Mouse (Mus musculus): ENCODE results near the gene Acan. TPM values are rescaled to one million over a fixed set of nuclear protein-coding genes. Genes with fewer than 3 reads are reported as not detected.

Acan gene
- polyA plus RNA-seq, 1 experiment from 2014 or later, result 0.04 TPM

GRCm38 (mm10) chr7:79129883-79130282 is 76.6 kb downstream of the Acan start:
- DNase-seq (ENCODE audit: low spot score) (no peak), ATAC-seq (no peak)
- H3K9me3 ChIP-seq (replicated peaks; ENCODE audit: control insufficient read depth, low read length), result no peaks in the 10 kb centered on the region
- 0 out of 2 replicates have a peak, but pooled peaks cover 3% of the 10 kb centered on the region for H3K27me3 ChIP-seq (replicated peaks; ENCODE audit: control insufficient read depth, insufficient read depth, low read length)
- WGBS, result 20% methylated on average over 8 of the region's 8 CpGs
- peak overlapping the region; percentile 43 for H3K4me2 ChIP-seq (ENCODE audit: low read length)
- H3K4me1 ChIP-seq (ENCODE audit: control insufficient read depth, insufficient read depth, low read length), result no peaks in the 10 kb centered on the region
- peaks cover 8% of the 10 kb centered on the region; the same call in 1 of the 2 replicates for H3K36me3 ChIP-seq (ENCODE audit: control insufficient read depth, insufficient read depth, low read length)
- H3K27ac ChIP-seq (ENCODE audit: low read depth, low read length), result no peak overlapping the region
- no peak overlapping the region for H3K9ac ChIP-seq (ENCODE audit: low read length)
- no peak overlapping the region for H3K4me3 ChIP-seq (ENCODE audit: low read depth, low read length)

GRCm38 (mm10) chr7:79130385-79130784 is 77.1 kb downstream of the Acan start:
- Histone ChIP-seq H3K27ac (ENCODE audit: low read depth, low read length) (no peak overlapping the region), H3K4me1 (ENCODE audit: control insufficient read depth, insufficient read depth, low read length) (no peaks in the 10 kb centered on the region), H3K4me3 (ENCODE audit: low read depth, low read length) (peak overlapping the region; percentile 19), H3K9me3 (replicated peaks; ENCODE audit: control insufficient read depth, low read length) (no peaks in the 10 kb centered on the region), H3K27me3 (replicated peaks; ENCODE audit: control insufficient read depth, insufficient read depth, low read length) (0 out of 2 replicates have a peak, but pooled peaks cover 3% of the 10 kb centered on the region), H3K4me2 (ENCODE audit: low read length) (peak overlapping the region; percentile 43), H3K9ac (ENCODE audit: low read length) (peak overlapping the region; percentile 26; the same call in 1 of the 2 replicates), H3K36me3 (ENCODE audit: control insufficient read depth, insufficient read depth, low read length) (peaks cover 8% of the 10 kb centered on the region; the same call in 1 of the 2 replicates)
- WGBS, result 14% methylated on average over 13 of the region's 13 CpGs
- DNase-seq (ENCODE audit: low spot score) (no peak), ATAC-seq (peak; percentile 21; the same call in 1 of the 2 replicates)

- peak within 1 kb of the TSS; percentile 43 for H3K4me2 ChIP-seq (ENCODE audit: low read length)
- H3K27me3 ChIP-seq (replicated peaks; ENCODE audit: control insufficient read depth, insufficient read depth, low read length), result 0 out of 2 replicates have a peak, but pooled peaks cover 3% of the 10 kb centered on the region
- peak within 1 kb of the TSS; percentile 19 for H3K4me3 ChIP-seq (ENCODE audit: low read depth, low read length)
- ATAC-seq (peak; percentile 42), DNase-seq (ENCODE audit: low spot score) (peak; percentile 44)
- H3K9ac ChIP-seq (ENCODE audit: low read length), result peak within 1 kb of the TSS; percentile 26; the same call in 1 of the 2 replicates
- no peak within 1 kb of the TSS for H3K27ac ChIP-seq (ENCODE audit: low read depth, low read length)
- H3K9me3 ChIP-seq (replicated peaks; ENCODE audit: control insufficient read depth, low read length), result no peaks in the 10 kb centered on the region
- WGBS, result 7% methylated on average over 19 of the region's 19 CpGs
- no peaks in the 10 kb centered on the region for H3K4me1 ChIP-seq (ENCODE audit: control insufficient read depth, insufficient read depth, low read length)
- peaks cover 12% of the 10 kb centered on the region; the same call in 1 of the 2 replicates for H3K36me3 ChIP-seq (ENCODE audit: control insufficient read depth, insufficient read depth, low read length)
These were observed 77.7 kb downstream of the Acan start, which contains the start of gene Hapln3 for GRCm38 (mm10) chr7:79130843-79131444. Hapln3 (minus strand) TSS chr7:79131018.

- DNase-seq (ENCODE audit: low spot score), result no peak
- no peak for ATAC-seq
- WGBS, result 51% methylated on average over 6 of the region's 6 CpGs
These were observed 80.1 kb downstream of the Acan start for GRCm38 (mm10) chr7:79133391-79133790.

GRCm38 (mm10) chr7:79139328-79139824 is 86.1 kb downstream of the Acan start:
- H3K27ac ChIP-seq (ENCODE audit: low read depth, low read length), result no peak overlapping the region
- no peak overlapping the region for H3K9ac ChIP-seq (ENCODE audit: low read length)
- 47% methylated on average over 6 of the region's 6 CpGs for WGBS
- peaks cover 36% of the 10 kb centered on the region; the same call in 1 of the 2 replicates for H3K36me3 ChIP-seq (ENCODE audit: control insufficient read depth, insufficient read depth, low read length)
- ATAC-seq (no peak), DNase-seq (ENCODE audit: low spot score) (no peak)
- H3K4me1 ChIP-seq (ENCODE audit: control insufficient read depth, insufficient read depth, low read length), result no peaks in the 10 kb centered on the region
- H3K27me3 ChIP-seq (replicated peaks; ENCODE audit: control insufficient read depth, insufficient read depth, low read length), result no peaks in the 10 kb centered on the region
- no peaks in the 10 kb centered on the region for H3K9me3 ChIP-seq (replicated peaks; ENCODE audit: control insufficient read depth, low read length)
- no peak overlapping the region for H3K4me3 ChIP-seq (ENCODE audit: low read depth, low read length)
- H3K4me2 ChIP-seq (ENCODE audit: low read length), result no peak overlapping the region

More at GRCm38 (mm10) chr7:79133391-79133790, 80.1 kb downstream of the Acan start:
- no peaks in the 10 kb centered on the region for H3K9me3 ChIP-seq (replicated peaks; ENCODE audit: control insufficient read depth, low read length)
- H3K4me2 ChIP-seq (ENCODE audit: low read length), result no peak overlapping the region
- H3K27ac ChIP-seq (ENCODE audit: low read depth, low read length), result no peak overlapping the region
- 0 out of 2 replicates have a peak, but pooled peaks cover 3% of the 10 kb centered on the region for H3K27me3 ChIP-seq (replicated peaks; ENCODE audit: control insufficient read depth, insufficient read depth, low read length)
- H3K4me1 ChIP-seq (ENCODE audit: control insufficient read depth, insufficient read depth, low read length), result no peaks in the 10 kb centered on the region
- no peak overlapping the region for H3K4me3 ChIP-seq (ENCODE audit: low read depth, low read length)
- no peak overlapping the region for H3K9ac ChIP-seq (ENCODE audit: low read length)
- peaks cover 19% of the 10 kb centered on the region; the same call in 1 of the 2 replicates for H3K36me3 ChIP-seq (ENCODE audit: control insufficient read depth, insufficient read depth, low read length)

- H3K9me3 ChIP-seq (replicated peaks; ENCODE audit: control insufficient read depth, low read length), result no peaks in the 10 kb centered on the region
- ATAC-seq (no peak), DNase-seq (ENCODE audit: low spot score) (no peak)
- H3K4me1 ChIP-seq (ENCODE audit: control insufficient read depth, insufficient read depth, low read length), result no peaks in the 10 kb centered on the region
- H3K27ac ChIP-seq (ENCODE audit: low read depth, low read length), result no peak overlapping the region
- no peak overlapping the region for H3K4me2 ChIP-seq (ENCODE audit: low read length)
- no peaks in the 10 kb centered on the region for H3K27me3 ChIP-seq (replicated peaks; ENCODE audit: control insufficient read depth, insufficient read depth, low read length)
- H3K9ac ChIP-seq (ENCODE audit: low read length), result no peak overlapping the region
- no peak overlapping the region for H3K4me3 ChIP-seq (ENCODE audit: low read depth, low read length)
- WGBS, result 46% methylated on average over 4 of the region's 4 CpGs
- H3K36me3 ChIP-seq (ENCODE audit: control insufficient read depth, insufficient read depth, low read length), result peaks cover 31% of the 10 kb centered on the region; the same call in 1 of the 2 replicates
These were observed 86.8 kb downstream of the Acan start for GRCm38 (mm10) chr7:79139891-79140591.

- no peak overlapping the region for H3K4me2 ChIP-seq (ENCODE audit: low read length)
- 37% methylated on average over 8 of the region's 8 CpGs for WGBS
- peak overlapping the region; percentile 25; the same call in 1 of the 2 replicates for H3K9ac ChIP-seq (ENCODE audit: low read length)
- no peak overlapping the region for H3K27ac ChIP-seq (ENCODE audit: low read depth, low read length)
- H3K4me3 ChIP-seq (ENCODE audit: low read depth, low read length), result no peak overlapping the region
- no peaks in the 10 kb centered on the region for H3K4me1 ChIP-seq (ENCODE audit: control insufficient read depth, insufficient read depth, low read length)
- H3K27me3 ChIP-seq (replicated peaks; ENCODE audit: control insufficient read depth, insufficient read depth, low read length), result no peaks in the 10 kb centered on the region
- DNase-seq (ENCODE audit: low spot score) (peak; percentile 81), ATAC-seq (peak; percentile 74)
- H3K9me3 ChIP-seq (replicated peaks; ENCODE audit: control insufficient read depth, low read length), result no peaks in the 10 kb centered on the region
- peaks cover 27% of the 10 kb centered on the region; the same call in 1 of the 2 replicates for H3K36me3 ChIP-seq (ENCODE audit: control insufficient read depth, insufficient read depth, low read length)
These were observed 87.6 kb downstream of the Acan start for GRCm38 (mm10) chr7:79140897-79141296.

GRCm38 (mm10) chr7:79147011-79147837 is 93.9 kb downstream of the Acan start:
- Histone ChIP-seq H3K4me2 (ENCODE audit: low read length) (peak overlapping the region; percentile 70), H3K27ac (ENCODE audit: low read depth, low read length) (no peak overlapping the region), H3K9ac (ENCODE audit: low read length) (peak overlapping the region; percentile 61)

More at GRCm38 (mm10) chr7:79147011-79147837, 93.9 kb downstream of the Acan start:
- Histone ChIP-seq H3K4me3 (ENCODE audit: low read depth, low read length) (peak overlapping the region; percentile 48), H3K36me3 (ENCODE audit: control insufficient read depth, insufficient read depth, low read length) (peaks cover 11% of the 10 kb centered on the region; the same call in 1 of the 2 replicates), H3K9me3 (replicated peaks; ENCODE audit: control insufficient read depth, low read length) (no peaks in the 10 kb centered on the region), H3K27me3 (replicated peaks; ENCODE audit: control insufficient read depth, insufficient read depth, low read length) (no peaks in the 10 kb centered on the region), H3K4me1 (ENCODE audit: control insufficient read depth, insufficient read depth, low read length) (peaks cover 7% of the 10 kb centered on the region; the same call in 1 of the 2 replicates)
- DNase-seq (ENCODE audit: low spot score) (no peak), ATAC-seq (no peak)
- WGBS, result 53% methylated on average over 12 of the region's 12 CpGs
